Mouse (Mus musculus) heart, postnatal 36 days (tissue): Measurements from ENCODE around the gene Ccdc96. TPM values are rescaled to one million over a fixed set of nuclear protein-coding genes. Genes with fewer than 3 reads are reported as not detected.

Experiments
- DNase-seq, 2 experiments: peaks; one replicate each; pipeline ENCODE4 v3.0.0; 2021 to 2022
- intact Hi-C: fragments of 180-260 bp; cut with DNase I; formaldehyde crosslinking; loops from one replicate; pipeline ENCODE4 v1.15.1; 2025
- total RNA-seq, 2 experiments: library from RNA; stranded (reverse); gene quantifications; 2 replicates each; pipeline ENCODE4 v1.2.3; 2021

The Ccdc96 gene
- total RNA-seq, 2 experiments from 2014 or later = 0.19 to 0.33 TPM

DNA sequence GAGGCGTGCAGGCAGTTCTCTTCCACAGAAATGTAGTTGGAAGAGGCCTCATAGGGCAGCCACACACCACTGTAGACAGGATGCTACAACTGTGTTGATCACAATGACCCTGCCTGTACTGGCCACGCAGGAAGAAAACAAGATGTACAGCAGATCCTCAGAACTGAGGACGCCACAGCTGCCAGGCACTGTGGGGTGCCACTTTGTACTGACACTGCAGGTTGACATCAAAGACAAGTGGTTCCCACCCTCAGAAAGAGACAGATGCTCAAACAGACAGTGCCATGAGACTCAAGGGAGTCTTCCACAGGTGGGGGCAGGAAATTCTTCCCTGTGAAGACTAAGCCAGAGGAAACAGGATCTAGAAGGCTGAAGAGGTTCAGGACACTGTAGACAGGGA is 35.4 kb downstream of the Ccdc96 start:
- intact Hi-C loops = no loop called here
- DNase-seq = no peak

DNA sequence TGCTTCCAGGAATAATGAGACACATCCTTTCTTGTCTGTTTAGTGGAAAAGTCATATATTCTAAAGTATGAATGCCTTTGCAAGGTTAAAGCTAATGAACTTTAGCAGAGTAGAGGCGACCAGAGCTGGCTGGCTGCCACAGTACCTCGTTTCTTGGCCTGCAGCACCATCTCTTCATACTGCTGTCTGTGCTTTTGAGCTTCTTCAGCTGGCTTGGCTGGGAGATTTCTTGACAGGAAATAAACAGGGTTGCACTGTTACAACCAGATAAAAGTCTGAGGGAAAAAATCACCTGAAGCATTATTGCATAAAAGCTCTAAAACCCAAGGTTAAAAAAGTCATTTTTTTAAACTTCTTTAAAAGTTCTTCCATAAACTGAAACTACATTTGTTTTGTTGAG is 38.4 kb downstream of the Ccdc96 start:
- intact Hi-C loops = no loop called here
- DNase-seq = no peak

DNA sequence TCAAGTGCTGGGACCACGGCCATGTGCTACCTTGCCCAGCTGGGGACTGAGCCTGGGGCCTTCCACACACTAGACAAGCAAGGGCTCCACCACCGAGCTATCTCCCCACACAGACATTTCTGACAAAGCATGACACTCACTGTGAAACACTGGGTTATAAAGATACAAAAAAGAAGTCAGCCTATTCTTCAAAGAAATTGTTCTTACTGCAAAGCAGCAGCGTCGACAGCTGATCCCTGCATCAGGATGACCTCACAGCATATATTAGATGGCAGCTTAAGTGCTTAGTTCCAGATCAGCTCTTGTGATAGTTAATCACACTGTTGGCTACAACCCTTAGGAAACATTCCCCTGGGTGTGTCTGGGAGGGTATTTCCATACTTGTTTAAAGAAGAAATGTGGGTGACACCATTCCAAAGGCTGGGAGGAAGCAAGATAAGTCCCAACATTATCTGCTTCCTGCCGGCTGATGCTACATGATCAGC is 38.9 kb downstream of the Ccdc96 start:
- DNase-seq = no peak
- intact Hi-C loops = no loop called here

DNA sequence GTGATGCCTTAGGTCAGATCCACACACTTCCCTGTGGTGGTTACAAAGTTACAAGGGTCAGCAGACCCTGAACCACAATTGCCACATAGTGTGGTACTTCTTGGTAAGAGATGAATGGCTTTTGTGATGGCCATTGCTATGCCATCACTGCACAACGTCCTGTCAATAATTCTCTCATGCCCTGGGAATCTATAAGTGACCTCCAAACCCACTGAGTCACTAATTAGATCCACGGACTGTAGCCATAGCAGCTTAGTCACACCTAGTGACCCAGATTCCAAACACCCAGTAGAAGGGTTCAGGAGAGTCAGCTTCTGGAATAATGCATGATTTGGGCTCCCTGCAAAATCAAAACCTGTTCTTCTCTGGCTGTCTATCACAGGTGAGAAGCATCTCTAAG is 40.8 kb downstream of the Ccdc96 start:
- no peak for DNase-seq
- intact Hi-C loops = no loop called here

DNA sequence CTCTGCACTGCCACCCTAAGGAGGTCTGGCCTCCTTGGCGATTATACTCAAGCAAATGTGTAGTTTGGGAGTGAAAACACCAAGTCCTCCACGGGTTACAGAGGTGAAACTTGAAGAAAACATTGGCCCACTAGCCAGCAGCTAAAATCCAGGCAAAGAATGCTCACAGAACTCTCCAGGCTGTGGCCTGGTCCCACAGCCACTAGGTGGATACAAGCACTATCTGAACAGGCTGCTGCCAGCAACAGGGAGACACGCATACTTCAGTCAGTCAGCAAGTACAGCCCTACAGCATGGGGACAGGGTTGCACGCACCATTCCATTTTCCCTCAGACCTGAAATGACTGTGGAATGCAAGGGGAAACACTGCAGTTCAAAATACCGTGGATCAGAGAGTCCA is 41.9 kb downstream of the Ccdc96 start:
- intact Hi-C loops = loop anchor here (1.0 kb wide), 1 partner anchor 216 kb away; no protein-coding TSS in a partner anchor
- no peak for DNase-seq

DNA sequence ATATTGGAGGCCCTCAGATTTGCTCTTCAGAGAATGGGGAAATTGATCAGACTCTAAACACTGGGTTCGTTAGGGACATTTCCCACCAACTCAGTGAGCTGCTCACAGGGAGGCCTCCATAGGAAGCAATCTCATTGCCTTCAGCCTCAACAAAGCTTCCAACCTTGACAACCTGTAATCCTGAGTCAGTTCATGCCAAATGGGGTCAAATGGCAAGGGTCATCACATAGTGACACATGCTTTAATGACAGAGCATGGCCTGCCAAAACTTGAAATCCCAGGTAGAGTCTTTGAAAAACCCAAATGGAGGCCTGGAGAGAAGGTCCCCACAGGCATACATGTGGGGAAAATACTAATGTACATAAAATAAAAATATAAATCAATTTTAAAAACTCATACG is 42.5 kb downstream of the Ccdc96 start:
- DNase-seq = no peak
- intact Hi-C loops = loop anchor here (1.0 kb wide), 1 partner anchor 215 kb away; no protein-coding TSS in a partner anchor

DNA sequence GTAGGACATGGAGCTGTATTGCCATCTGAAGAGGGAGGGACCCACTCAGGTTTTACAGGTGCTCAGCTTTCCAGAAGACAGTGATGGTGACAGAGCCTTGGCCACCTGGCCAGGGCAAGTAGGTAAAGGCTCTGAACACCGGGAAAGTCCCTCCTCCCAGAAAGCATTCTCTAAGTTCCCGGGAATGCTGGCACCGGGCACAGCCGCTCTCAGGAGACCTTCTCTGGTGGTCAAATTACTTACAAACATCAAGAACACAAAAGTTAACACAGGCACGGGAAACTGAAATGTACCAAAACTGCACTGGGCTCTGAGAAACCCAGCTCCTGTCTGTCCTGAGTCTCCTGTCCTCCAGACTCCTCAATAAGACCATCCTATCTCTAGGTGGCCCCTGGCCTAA is 45.3 kb downstream of the Ccdc96 start:
- no peak for DNase-seq
- intact Hi-C loops = loop anchor here (1.0 kb wide), 1 partner anchor 52 kb away; no protein-coding TSS in a partner anchor

DNA sequence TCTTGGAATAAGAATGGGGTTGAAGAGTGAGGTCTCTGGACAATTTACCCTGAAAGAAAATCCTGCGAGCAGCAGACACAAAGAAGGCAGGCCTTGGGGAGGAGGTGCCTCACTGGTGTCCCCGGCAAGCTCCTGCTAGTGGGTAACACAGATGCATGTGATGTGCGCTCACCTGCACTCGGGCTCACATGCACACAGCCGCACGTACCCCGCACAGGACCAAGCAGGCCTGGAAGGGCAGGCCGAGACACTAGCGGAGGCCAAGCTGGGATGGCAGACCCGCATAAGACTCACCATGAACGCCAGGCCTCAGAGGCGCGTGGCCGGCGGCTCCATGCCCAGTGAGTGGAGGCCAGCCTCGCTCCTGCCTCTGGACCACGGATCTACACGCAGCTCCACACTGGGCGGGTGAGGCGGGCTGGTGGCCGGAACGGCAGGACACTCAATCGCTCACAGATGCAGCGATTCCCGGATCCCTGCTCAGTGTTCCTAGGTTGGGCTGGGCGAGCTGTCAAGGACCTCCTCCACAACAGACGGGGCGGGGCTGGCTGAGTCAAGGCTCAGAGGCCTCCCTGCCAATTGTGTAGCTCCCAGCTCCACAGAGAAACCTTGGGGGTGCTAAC is 45.9 kb downstream of the Ccdc96 start:
- DNase-seq = peak; percentile 94 to 98
- intact Hi-C loops = loop anchor here (1.0 kb wide), 1 partner anchor 51 kb away; no protein-coding TSS in a partner anchor

DNA sequence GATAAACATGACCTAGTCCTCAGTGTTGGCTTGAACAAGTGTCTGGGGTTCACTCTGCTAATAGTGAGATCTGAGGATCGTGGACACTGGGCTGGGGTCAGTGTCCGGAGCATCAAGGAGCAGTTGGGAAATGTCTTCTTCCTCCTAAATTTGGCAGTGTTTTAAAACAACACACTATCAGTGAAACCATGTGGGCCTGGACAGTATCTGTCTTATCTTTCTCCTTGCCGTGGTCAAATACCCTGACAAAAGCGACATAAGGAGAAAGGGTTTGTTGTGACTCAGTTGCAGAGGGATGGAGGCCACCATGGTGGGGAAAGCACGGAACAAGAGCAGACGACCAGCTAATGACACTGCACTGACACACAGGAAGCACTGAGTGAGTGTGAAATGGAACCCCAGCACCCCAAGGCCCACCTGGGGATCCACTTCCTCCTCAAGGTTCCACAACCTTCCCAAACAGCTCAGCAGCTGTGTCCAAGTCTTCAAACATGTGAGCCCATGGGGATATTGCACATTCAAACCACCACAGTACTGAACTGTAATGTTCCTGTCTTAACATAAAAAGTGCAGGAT is 50.2 kb downstream of the Ccdc96 start:
- no peak for DNase-seq

DNA sequence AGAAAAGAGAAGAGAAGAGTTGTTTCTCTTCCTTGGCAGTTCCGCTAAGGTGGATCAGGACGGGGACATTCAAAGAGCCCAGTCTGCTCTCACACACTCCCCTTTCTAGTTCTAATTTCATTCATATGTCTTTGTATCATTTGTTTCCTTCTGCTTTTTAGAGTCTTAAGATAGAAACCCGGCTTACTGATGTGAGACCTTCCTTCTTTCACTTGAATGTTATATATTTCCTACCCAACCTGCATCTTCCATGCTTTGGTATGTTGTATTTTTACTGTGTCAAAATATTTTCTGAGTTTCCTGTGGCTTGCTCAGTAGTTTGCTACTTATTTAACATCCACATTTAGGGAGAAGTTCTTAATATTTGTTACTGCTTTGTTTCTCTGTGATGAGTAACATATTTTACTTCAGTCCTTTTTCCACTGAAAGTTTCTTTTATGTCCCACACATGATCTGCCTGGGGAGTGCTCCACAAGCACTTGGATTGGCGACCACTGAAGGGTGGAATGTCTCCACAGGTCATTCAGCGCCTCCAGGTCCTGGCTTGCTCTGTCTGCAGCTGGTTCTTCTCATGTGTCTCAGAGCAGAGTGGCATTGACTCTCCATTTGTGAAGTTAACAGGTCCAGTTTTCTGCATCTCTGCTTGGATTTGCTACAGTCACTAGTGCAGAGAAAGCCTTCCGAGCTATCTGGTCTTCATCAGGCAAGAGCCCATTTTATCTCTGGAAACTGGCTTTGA is 51.2 kb downstream of the Ccdc96 start:
- intact Hi-C loops = no loop called here
- no peak for DNase-seq

More for the DNA sequence above, 50.2 kb downstream of the Ccdc96 start:
- intact Hi-C loops = no loop called here

DNA sequence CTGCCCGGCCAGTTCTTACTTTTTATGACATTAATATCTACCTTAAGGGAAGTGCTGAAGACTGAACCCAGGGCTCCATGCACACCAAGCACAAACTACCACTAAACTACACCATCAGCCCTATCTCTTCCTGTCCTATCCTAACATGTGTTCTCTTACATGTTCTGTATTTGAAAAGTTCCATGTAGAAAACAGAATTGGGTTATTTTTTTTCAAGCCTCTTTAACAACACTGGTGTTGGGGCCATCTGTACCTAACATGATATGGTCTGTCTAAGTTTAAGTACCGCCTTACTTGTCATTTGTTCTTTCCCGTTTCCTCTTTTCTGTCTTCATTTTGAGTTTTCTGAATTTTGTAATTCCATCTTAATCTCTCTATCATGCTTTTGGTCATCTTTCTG is 52.0 kb downstream of the Ccdc96 start:
- intact Hi-C loops = no loop called here
- no peak for DNase-seq

Other genes starting within 250 kb of the Ccdc96 start
- 10 to 100 TPM; 10.5 to 11.4 TPM for gene Sorcs2, start 86.4 kb upstream of the Ccdc96 start, total RNA-seq
- 10 to 100 TPM; 63.0 to 63.2 TPM for gene Grpel1, start 19.6 kb upstream of the Ccdc96 start, total RNA-seq
- 10 to 100 TPM; 13.3 to 15.0 TPM for gene Tada2b, start 303 bp upstream of the Ccdc96 start, total RNA-seq
- gene Tbc1d14, start 108.7 kb downstream of the Ccdc96 start, total RNA-seq = 10 to 100 TPM; 13.7 to 14.2 TPM
- gene D5Ertd579e, start 211.4 kb downstream of the Ccdc96 start, total RNA-seq = 10 to 100 TPM; 75.5 to 90.6 TPM